Mouse (Mus musculus) urinary bladder, postnatal 25 days (tissue): ENCODE results near the gene Pfdn6.
A peak's percentile ranks its signal among the peaks of the same experiment; 100 is the strongest.

ENCODE experiments used
- DNase-seq: peaks from one replicate; pipeline ENCODE4 v3.0.0; 2022; ENCODE audit warnings: low spot score

Pfdn6 gene

GRCm38 (mm10) chr17:33931947-33932346 is 8.2 kb downstream of the Pfdn6 start:
- DNase-seq, result no peak

GRCm38 (mm10) chr17:33931159-33931866 is 8.8 kb downstream of the Pfdn6 start:
- DNase-seq, result no peak

DNA sequence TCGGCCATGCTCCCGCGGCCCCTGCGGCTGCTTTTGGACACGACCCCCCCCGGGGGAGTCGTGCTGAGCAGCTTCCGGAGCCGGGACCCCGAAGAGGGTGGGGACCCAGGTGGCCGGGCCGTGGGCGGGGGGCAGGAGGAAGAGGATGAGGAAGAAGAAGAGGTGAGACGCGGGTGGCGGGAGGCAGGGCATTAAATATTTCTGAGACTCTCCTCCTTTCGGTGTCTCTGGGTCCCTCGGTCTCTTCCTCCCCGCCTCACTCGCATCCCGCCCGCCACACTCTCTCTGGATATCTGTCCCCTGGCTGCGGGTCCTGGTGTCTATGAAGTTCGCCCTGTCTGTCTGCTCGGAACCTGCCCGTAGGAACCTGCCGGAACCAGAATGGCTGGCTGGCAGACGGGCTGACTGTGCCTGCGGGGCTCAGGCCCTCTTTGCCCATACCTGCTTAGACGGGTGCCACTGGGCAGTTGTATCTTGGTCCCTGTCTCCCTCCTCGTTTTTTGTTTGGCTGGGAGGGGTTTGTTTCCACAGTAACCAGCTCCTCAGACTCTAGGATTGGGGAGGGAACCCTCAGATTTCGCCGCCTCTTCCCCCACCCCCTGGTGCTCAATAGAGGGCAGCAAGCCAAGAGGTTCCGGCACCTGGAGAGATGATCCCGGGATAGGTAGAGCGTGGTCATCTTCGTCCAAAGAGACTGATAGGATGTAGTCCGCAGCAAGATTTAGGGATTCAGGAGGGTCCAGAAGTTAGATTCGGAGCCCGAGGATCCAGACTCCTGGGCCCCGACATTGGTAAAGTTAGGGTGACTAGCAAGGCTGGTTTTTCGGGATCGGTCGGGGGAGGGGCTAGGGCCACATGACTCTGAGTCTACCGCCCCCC is 9.6 kb downstream of the Pfdn6 start:
- peak; percentile 62 for DNase-seq

GRCm38 (mm10) chr17:33929371-33930279 is 10.5 kb downstream of the Pfdn6 start, which contains the start of gene Rgl2:
Gene Rgl2, plus strand, starts transcription at chr17:33929543.
- DNase-seq, result peak; percentile 94

DNA sequence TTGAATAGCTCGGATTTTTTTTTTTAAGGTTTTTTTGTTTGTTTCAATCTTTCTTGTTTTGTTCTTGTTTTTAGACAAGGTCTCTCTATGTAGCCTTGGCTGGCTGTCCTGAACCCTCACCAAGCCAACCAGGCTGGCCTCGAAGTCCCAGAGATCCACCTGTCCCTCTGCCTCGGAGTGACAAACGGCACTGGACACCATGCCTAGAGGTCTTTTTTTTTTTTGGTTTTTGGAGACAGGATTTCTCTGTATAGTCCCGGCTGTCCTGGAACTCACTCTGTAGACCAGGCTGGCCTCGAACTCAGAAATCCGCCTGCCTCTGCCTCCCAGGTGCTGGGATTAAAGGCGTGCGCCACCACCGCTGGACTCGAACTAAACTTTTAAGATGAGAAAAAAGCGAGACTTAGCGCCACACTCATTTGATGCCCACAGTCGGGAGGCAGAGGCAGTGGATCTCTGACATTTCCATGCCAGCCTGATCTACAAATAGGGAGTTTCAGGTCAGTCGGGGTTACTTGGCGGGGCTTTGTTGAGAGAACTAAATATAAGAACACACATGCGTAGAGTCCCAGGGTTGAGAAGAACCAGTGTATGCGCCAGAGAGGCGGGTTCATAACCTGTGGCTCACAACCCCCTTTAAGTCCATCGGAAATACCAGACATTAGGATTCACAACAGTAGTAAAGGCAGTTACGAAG is 11.7 kb downstream of the Pfdn6 start:
- no peak for DNase-seq

DNA sequence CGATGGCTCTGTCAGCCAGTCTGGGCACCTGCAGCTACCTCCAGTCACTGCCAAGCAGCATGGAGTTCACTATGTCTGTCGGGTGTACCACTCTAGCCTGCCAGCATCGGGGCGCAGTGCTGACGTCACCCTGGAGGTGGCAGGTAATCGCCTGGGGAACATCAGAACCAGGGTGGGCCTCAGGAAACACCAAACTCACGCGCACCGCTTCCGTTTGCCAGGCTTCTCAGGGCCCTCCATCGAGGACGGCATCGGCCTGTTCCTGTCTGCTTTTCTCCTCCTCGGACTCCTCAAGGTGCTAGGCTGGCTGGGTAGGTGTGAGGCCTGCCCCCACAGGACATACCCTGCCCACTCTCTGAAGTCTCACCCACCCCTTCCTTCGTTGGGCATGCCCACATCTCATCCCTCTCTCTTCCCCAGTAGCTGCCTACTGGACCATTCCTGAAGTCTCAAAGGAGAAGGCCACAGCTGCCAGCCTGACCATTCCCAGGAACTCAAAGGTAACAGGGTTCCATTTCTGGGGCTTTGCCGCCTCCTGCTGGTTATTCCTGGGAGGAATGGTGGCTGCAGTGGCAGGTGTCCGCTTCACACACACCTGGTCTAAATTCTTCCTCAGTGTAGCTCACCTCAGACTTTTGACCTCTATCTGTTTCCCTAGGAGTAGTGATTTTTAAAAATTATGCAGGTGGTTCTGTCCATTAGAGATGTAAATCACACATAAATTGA is 13.8 kb downstream of the Pfdn6 start:
- DNase-seq, result no peak

DNA sequence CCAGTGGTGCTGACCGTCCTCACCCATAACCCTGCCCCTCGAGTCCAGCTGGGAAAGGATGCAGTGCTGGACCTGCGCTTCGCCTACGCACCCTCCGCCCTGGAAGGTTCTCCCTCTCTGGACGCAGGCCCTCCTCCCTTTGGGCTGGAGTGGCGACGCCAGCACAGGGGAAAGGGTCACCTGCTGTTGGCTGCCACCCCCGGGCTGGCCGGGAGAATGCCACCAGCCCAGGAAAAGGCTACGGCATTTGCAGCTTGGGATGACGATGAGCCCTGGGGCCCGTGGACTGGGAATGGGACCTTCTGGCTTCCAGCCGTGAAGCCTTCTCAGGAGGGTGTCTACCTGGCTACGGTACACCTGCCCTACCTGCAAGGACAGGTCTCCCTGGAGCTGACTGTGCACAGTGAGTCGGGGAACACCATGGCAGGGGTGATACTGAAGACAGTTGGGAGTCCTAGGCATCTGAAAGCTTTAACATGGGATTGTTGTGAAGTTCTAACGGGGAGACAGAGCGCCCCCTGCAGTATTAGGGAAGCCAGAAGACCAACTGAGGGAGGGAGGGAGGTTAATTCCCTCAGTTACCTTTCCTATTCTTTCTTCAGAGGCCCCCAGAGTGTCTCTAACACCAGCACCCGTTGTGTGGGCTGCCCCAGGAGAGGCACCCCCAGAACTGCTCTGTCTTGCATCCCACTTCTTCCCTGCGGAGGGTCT is 14.6 kb downstream of the Pfdn6 start:
- DNase-seq, result no peak

- no peak for DNase-seq
Observed at GRCm38 (mm10) chr17:33924577-33925283, 15.4 kb downstream of the Pfdn6 start.

DNA sequence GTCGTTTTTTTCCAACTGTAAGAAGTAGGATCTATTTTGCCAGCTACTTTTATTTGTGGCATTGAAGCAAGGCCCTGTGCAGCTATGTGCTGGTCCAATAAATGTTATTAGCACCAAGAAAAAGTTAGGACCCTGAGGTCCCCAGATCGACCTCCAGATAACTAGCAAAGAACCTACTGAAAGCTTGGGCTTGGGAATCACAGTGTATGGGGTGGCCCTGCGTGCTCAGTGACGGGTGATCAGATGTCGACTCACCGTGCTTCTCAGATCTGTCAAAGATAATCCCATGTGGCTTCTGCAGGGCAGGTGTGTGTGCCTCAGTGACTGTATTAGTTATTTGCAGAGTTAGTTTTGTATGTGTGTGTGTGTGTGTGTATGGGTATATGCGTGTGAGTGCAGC is 18.8 kb downstream of the Pfdn6 start:
- no peak for DNase-seq

DNA sequence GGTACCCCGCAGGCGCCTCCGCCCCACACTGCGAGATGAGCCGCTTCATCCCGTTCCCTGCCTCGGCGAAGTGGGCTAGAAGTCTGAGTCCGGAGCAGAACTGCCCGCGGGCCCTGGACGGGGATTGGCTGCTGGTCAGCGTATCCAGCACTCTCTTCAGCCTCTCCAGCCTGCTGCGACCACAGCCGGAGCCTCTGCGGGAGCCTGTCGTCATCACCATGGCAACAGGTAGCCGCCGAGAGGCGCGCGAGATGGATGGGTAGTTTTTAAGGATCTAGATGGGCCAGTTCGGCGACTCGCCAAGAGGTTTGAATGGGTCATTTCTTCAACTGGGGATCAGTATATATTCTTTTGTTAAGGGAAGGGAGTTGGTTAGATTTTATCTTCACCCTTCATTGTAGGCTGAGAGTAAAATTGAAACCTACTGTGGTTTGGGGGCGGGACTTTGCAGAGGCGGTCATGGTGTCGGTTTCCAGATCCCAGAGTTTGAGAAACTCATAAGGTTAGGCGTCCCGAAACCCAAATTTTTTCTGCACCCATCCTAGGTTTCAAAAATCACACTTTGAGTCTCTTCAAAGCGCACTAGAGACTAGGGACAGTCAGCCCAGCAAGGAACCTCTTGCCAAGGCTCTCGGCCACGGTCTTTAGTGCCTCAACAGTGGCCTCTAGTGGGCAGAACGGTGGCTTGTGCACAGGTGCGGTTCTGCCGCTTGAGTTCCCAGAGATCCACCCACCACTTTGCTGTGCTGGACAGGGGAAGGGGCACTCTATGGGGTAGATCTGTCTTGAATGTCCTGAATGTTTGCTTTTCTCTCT is 19.7 kb downstream of the Pfdn6 start:
- peak; percentile 80 for DNase-seq

GRCm38 (mm10) chr17:33919351-33920281 is 20.5 kb downstream of the Pfdn6 start:
- DNase-seq, result peak; percentile 71

- DNase-seq, result peak; percentile 44
Observed at GRCm38 (mm10) chr17:33918293-33919203, 21.6 kb downstream of the Pfdn6 start.

- DNase-seq, result no peak
Observed at GRCm38 (mm10) chr17:33917656-33918292, 22.4 kb downstream of the Pfdn6 start.

DNA sequence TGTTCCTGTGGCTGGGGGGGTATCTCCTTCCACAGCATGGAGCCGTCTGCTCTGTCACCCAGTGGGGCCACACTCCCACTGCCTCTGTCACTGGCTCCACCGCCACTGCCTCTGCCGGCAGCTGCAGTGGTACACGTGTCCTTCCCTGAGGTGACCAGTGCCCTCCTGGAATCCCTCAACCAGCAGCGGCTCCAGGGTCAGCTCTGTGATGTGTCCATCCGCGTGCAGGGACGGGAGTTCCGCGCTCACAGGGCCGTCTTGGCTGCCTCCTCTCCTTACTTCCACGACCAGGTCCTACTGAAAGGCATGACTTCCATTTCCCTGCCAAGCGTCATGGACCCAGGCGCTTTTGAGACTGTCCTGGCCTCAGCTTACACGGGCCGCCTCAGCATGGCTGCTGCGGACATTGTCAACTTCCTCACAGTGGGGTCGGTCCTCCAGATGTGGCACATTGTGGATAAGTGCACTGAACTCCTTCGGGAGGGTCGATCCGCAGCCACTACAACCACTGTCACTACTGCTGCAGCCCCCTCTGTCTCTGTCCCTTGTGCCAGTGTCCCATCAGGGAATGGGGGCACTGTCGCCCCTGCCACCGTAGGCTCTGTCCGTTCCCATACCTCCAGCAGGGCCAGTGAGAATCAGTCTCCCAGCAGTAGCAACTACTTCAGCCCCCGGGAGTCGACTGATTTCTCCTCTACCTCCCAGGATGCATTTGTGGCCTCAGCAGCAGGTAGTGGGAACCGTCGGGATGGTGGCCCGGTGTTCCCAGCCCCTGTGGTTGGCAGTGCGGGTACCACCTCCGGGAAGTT is 23.1 kb downstream of the Pfdn6 start:
- no peak for DNase-seq

DNA sequence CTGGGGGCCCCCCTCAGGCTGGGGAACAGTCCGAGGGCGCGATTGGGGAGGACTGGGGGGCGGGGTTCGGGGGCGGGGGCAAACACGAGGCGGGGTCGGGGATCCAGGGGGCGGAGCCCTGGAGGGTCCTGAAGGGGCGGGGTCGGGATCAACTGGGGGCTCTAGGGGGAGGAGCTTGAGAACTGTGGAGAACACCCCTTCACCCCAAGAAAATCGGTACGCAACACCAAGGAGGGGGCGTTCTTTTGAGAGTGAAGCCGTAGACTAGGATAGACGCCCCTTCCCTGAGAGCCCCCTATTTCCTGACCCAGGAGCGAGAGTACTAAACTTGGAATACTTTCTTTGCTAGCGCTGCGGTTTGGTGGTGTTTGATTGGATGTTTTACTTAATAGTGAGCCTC is 23.8 kb downstream of the Pfdn6 start:
- DNase-seq, result no peak
